1 mouse cellular context compared by ENCODE assay signal in the genomic region with DNA sequence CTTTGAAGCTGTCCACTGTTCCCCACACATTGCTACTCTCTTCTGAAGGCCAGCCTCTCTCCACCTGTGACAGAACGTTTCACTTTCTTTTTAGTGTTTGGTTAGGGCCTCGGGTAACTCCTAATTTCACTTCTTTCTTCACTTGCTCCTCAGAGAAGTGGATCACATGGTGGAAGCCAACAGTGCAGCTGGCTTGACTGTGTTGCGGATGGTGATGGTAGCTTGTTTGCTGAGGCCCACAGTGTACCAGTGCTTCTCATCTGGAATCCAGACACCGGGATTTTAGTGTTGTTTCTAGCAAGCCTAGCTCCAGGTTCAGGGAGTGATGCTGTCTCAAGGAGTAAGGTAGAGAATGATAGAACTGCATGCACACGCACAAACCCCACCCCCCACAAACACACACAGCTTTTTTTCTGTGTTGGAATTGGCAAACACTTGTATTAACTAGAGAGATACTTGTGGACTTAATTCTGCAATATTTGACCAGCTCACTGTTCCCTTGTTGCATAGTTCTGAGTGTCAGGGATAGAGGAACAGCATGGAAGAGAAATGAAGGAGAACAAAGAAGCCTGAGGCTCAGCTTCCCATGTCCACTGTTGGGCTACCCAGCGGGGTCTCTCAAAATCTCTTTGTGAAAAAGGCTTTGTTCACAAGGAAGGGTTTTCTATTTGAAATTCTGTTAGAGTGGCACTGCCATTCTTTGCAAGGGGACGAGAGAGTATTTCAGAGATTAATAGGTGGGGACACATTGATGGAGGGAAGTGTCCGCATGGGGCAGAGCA.
TF ChIP-seq lines count a peak whose summit lies in the region.

No protein-coding gene starts in this region.

TF ChIP-seq in CH12.LX, 34 proteins besides CTCF, POLR2A, EP300 and RAD21 (continued from another document):
- peak; percentile 42 for TF ChIP-seq USF1 (IDR thresholded peaks at IDR 0.05; ENCODE audit: low read depth, low read length)
- TF ChIP-seq PAX5 (IDR thresholded peaks at IDR 0.05; ENCODE audit: low read length), result no peak
- TF ChIP-seq ZKSCAN1 (IDR thresholded peaks at IDR 0.05; ENCODE audit: borderline replicate concordance, low read depth, low read length), result no peak
- no peak for TF ChIP-seq MAFK (IDR thresholded peaks at IDR 0.05; ENCODE audit: insufficient replicate concordance, low read length)
